Mouse (Mus musculus) monocyte, adult 5-6 weeks (primary cell): ENCODE data around the gene Fosb. TPM values are rescaled to one million over a fixed set of nuclear protein-coding genes. Genes with fewer than 3 reads are reported as not detected.
A peak's percentile ranks its signal among the peaks of the same experiment; 100 is the strongest.
"Not testable (repeated sequence)": the region's sequence is repeated elsewhere in the genome, so short reads cannot be mapped to it uniquely, and the experiment has no call there.

ENCODE experiments used
- ATAC-seq: fragments of 153-309, 156-312 bp; replicated peaks from 2 replicates; pipeline ENCODE4 v1.8.0; 2017; ENCODE audit warnings: mild to moderate bottlenecking; ENCODE audit not compliant: low TSS enrichment, insufficient number of reproducible peaks, severe bottlenecking, poor library complexity, low FRiP score
- total RNA-seq: library from RNA; stranded (forward); fragments of 200-1000, 200-491, 200-594 nt; gene quantifications from 3 replicates; pipeline ENCODE4 v1.2.3, GENCODE M21; 2017

The Fosb gene
- total RNA-seq, 1 experiment from 2014 or later, result 36.9 TPM

GRCm38 (mm10) chr7:19295503-19296185, 14.2 kb downstream of the Fosb start:
- ATAC-seq, result peak; percentile 77

- no peak for ATAC-seq
Observed at GRCm38 (mm10) chr7:19290969-19291596, 18.8 kb downstream of the Fosb start.

- 0 out of 2 replicates have a peak, but pooled peaks have one; percentile 34 for ATAC-seq
Observed at GRCm38 (mm10) chr7:19284763-19285162, 25.1 kb downstream of the Fosb start.

- ATAC-seq, result no peak
Observed at GRCm38 (mm10) chr7:19283406-19283804, 26.4 kb downstream of the Fosb start.

- peak; percentile 29; the same call in 1 of the 2 replicates for ATAC-seq
Observed at GRCm38 (mm10) chr7:19282791-19283405, 27.0 kb downstream of the Fosb start.

GRCm38 (mm10) chr7:19282385-19282784, 27.5 kb downstream of the Fosb start, which contains the start of gene Rtn2:
Rtn2 (plus strand) TSS chr7:19282624.
- peak; percentile 51 for ATAC-seq

- ATAC-seq, result not testable (repeated sequence)
Observed at GRCm38 (mm10) chr7:19281680-19282304, 28.1 kb downstream of the Fosb start.

GRCm38 (mm10) chr7:19279581-19280114, 30.2 kb downstream of the Fosb start, which contains the start of gene Ppm1n:
Ppm1n (minus strand) TSS chr7:19280064.
- ATAC-seq, result no peak

GRCm38 (mm10) chr7:19279052-19279451, 30.8 kb downstream of the Fosb start:
- ATAC-seq, result no peak

GRCm38 (mm10) chr7:19276253-19276652, 33.6 kb downstream of the Fosb start:
- no peak for ATAC-seq

GRCm38 (mm10) chr7:19272173-19272764, 37.6 kb downstream of the Fosb start:
- ATAC-seq, result peak; percentile 27; the same call in 1 of the 2 replicates

GRCm38 (mm10) chr7:19271238-19272172, 38.3 kb downstream of the Fosb start, which contains the start of gene Vasp:
Vasp (minus strand) TSS chr7:19271817.
- peak; percentile 75 for ATAC-seq

GRCm38 (mm10) chr7:19270509-19271237, 39.2 kb downstream of the Fosb start:
- ATAC-seq, result no peak

GRCm38 (mm10) chr7:19269721-19270441, 40.0 kb downstream of the Fosb start:
- no peak for ATAC-seq

- ATAC-seq, result no peak
Observed at GRCm38 (mm10) chr7:19268993-19269681, 40.7 kb downstream of the Fosb start.

GRCm38 (mm10) chr7:19267051-19267450, 42.8 kb downstream of the Fosb start:
- no peak for ATAC-seq
